ENCODE assay signal across 13 mouse cellular contexts in genomic region chr1:35825531-35825966, GRCm38 (mm10).
DNase-seq lines count a peak whose midpoint lies in the region; ATAC-seq and TF ChIP-seq lines count a peak whose summit lies in the region.
"Had no signal": no experiment of that assay in that cellular context is flagged by ENCODE, and none has a peak within 500 bp of the region (broad histone marks: within the 10 kb centered on the region; RNA-seq: fewer than 3 reads in every experiment).

No protein-coding gene starts in this region.

- peaks cover 52% of the 10 kb centered on the region for H3K4me1 ChIP-seq in hindbrain, embryonic 10.5 days (replicated peaks)
- H3K4me1 ChIP-seq in hindbrain, embryonic 12.5 days = peaks cover 12% of the 10 kb centered on the region; the same call in 1 of the 2 replicates
- 0 out of 2 replicates have a peak, but pooled peaks cover 7% of the 10 kb centered on the region for H3K4me1 ChIP-seq in embryonic facial prominence, embryonic 15.5 days
- no peaks in the 10 kb centered on the region for H3K4me1 ChIP-seq in stomach, postnatal 0 days (replicated peaks; ENCODE audit: control insufficient read depth, insufficient read depth)
- H3K4me1 ChIP-seq: liver, embryonic 15.5 days had no signal

- no peak for DNase-seq in hindbrain, embryonic 10.5 days (ENCODE audit: low spot score)
- peak; percentile 34 for DNase-seq in testis, postnatal 10 days (ENCODE audit: low spot score)
- no peak for DNase-seq in testis, postnatal 14 days (ENCODE audit: low spot score)
- peak; percentile 31 for DNase-seq in stomach, postnatal 0 days (ENCODE audit: low spot score)
- no peak for DNase-seq in left cerebral cortex, adult 18-20 months (ENCODE audit: low spot score in 2 of 2)
- no peak for DNase-seq in right cerebral cortex, postnatal 4 days
- DNase-seq: kidney, adult 2 months; right cerebral cortex, postnatal 14 days had no signal

- H3K4me3 ChIP-seq in hindbrain, embryonic 10.5 days = no peak overlapping the region
- no peak overlapping the region for H3K4me3 ChIP-seq in hindbrain, embryonic 12.5 days
- no peak overlapping the region for H3K4me3 ChIP-seq in embryonic facial prominence, embryonic 15.5 days (replicated peaks)
- no peak overlapping the region for H3K4me3 ChIP-seq in stomach, postnatal 0 days (ENCODE audit: low read depth, low read length)
- H3K4me3 ChIP-seq: hindbrain, embryonic 15.5 days; liver, embryonic 15.5 days; megakaryocyte, embryonic 14.5 days had no signal

- no peaks in the 10 kb centered on the region for H3K36me3 ChIP-seq in hindbrain, embryonic 10.5 days
- no peaks in the 10 kb centered on the region for H3K36me3 ChIP-seq in hindbrain, embryonic 12.5 days
- no peaks in the 10 kb centered on the region for H3K36me3 ChIP-seq in embryonic facial prominence, embryonic 15.5 days
- no peaks in the 10 kb centered on the region for H3K36me3 ChIP-seq in stomach, postnatal 0 days (ENCODE audit: control insufficient read depth, insufficient read depth, low read length)
- H3K36me3 ChIP-seq: hindbrain, embryonic 15.5 days; liver, embryonic 15.5 days had no signal

- no peak overlapping the region for H3K9ac ChIP-seq in hindbrain, embryonic 12.5 days
- H3K9ac ChIP-seq in embryonic facial prominence, embryonic 15.5 days = no peak overlapping the region
- no peak overlapping the region for H3K9ac ChIP-seq in stomach, postnatal 0 days (ENCODE audit: low read length)
- H3K9ac ChIP-seq: hindbrain, embryonic 15.5 days; liver, embryonic 15.5 days had no signal

- 76% methylated on average over 10 of the region's 10 CpGs for WGBS in hindbrain, embryonic 10.5 days
- WGBS in hindbrain, embryonic 12.5 days = 76% methylated on average over 10 of the region's 10 CpGs
- 45% methylated on average over 10 of the region's 10 CpGs for WGBS in embryonic facial prominence, embryonic 15.5 days
- 55% methylated on average over 9 of the region's 10 CpGs for WGBS in stomach, postnatal 0 days

- ATAC-seq in hindbrain, embryonic 12.5 days (ENCODE audit: low FRiP score) = no peak
- peak; percentile 43; the same call in 1 of the 2 replicates for ATAC-seq in embryonic facial prominence, embryonic 15.5 days (ENCODE audit: insufficient number of reproducible peaks, low FRiP score, low TSS enrichment, low read depth)
- ATAC-seq in stomach, postnatal 0 days (ENCODE audit: low FRiP score, low TSS enrichment) = no peak

- 0 out of 2 replicates have a peak overlapping the region, but pooled peaks have one; percentile 29 for H3K27ac ChIP-seq in hindbrain, embryonic 10.5 days
- no peak overlapping the region for H3K27ac ChIP-seq in hindbrain, embryonic 12.5 days
- no peak overlapping the region for H3K27ac ChIP-seq in embryonic facial prominence, embryonic 15.5 days (replicated peaks)
- H3K27ac ChIP-seq in stomach, postnatal 0 days (replicated peaks) = no peak overlapping the region
- H3K27ac ChIP-seq: hindbrain, embryonic 15.5 days; liver, embryonic 15.5 days had no signal

- no peaks in the 10 kb centered on the region for H3K9me3 ChIP-seq in hindbrain, embryonic 10.5 days
- H3K9me3 ChIP-seq in hindbrain, embryonic 12.5 days (replicated peaks) = 0 out of 2 replicates have a peak, but pooled peaks cover 4% of the 10 kb centered on the region
- no peaks in the 10 kb centered on the region for H3K9me3 ChIP-seq in embryonic facial prominence, embryonic 15.5 days (replicated peaks)
- no peaks in the 10 kb centered on the region for H3K9me3 ChIP-seq in stomach, postnatal 0 days (ENCODE audit: control insufficient read depth, low read length)
- H3K9me3 ChIP-seq: hindbrain, embryonic 15.5 days; liver, embryonic 15.5 days had no signal

- TF ChIP-seq CTCF in stomach, postnatal 0 days (IDR thresholded peaks at IDR 0.05; ENCODE audit: low read depth) = no peak

- H3K27me3 ChIP-seq in hindbrain, embryonic 10.5 days (ENCODE audit: insufficient read depth, poor library complexity, severe bottlenecking) = no peaks in the 10 kb centered on the region
- H3K27me3 ChIP-seq in hindbrain, embryonic 12.5 days = no peaks in the 10 kb centered on the region
- H3K27me3 ChIP-seq in embryonic facial prominence, embryonic 15.5 days = no peaks in the 10 kb centered on the region
- no peaks in the 10 kb centered on the region for H3K27me3 ChIP-seq in stomach, postnatal 0 days (ENCODE audit: control insufficient read depth, insufficient read depth, low read length)
- H3K27me3 ChIP-seq: hindbrain, embryonic 15.5 days; liver, embryonic 15.5 days had no signal

- H3K4me2 ChIP-seq in hindbrain, embryonic 12.5 days (replicated peaks) = no peak overlapping the region
- H3K4me2 ChIP-seq in embryonic facial prominence, embryonic 15.5 days (replicated peaks) = no peak overlapping the region
- no peak overlapping the region for H3K4me2 ChIP-seq in stomach, postnatal 0 days (replicated peaks; ENCODE audit: low read depth)
- H3K4me2 ChIP-seq: hindbrain, embryonic 15.5 days; liver, embryonic 15.5 days had no signal

- TF ChIP-seq EP300 in stomach, postnatal 0 days (optimal IDR thresholded peaks at IDR 0.05) = no peak

Comparison
In these comparisons a context has a peak if more than half of its experiments do, and no peak if none do; other contexts are left out.
1. DNase-seq: peak in testis, postnatal 10 days (single experiment) and stomach, postnatal 0 days (single experiment); none in hindbrain, embryonic 10.5 days (single experiment), testis, postnatal 14 days (single experiment), left cerebral cortex, adult 18-20 months (0 of 2) and right cerebral cortex, postnatal 4 days (single experiment).